Mouse (Mus musculus) cerebellum, postnatal 36 days (tissue): ENCODE measurements around the gene Uggt1.
A peak's percentile ranks its signal among the peaks of the same experiment; 100 is the strongest.

Experiments
- DNase-seq, 2 experiments: peaks; one replicate each; pipeline ENCODE4 v3.0.0; 2021 to 2022; ENCODE audit warnings: mixed read lengths in 2 of 2

Uggt1 gene

GRCm38 (mm10) chr1:36162687-36163086 lies 81.8 kb downstream of the Uggt1 start:
- no peak for DNase-seq

- no peak for DNase-seq
These were observed 83.3 kb downstream of the Uggt1 start for GRCm38 (mm10) chr1:36161208-36161607.

GRCm38 (mm10) chr1:36160246-36160645 lies 84.3 kb downstream of the Uggt1 start:
- DNase-seq, result no peak

GRCm38 (mm10) chr1:36149411-36149810 lies 95.1 kb downstream of the Uggt1 start:
- peak; percentile 32 to 35 for DNase-seq

GRCm38 (mm10) chr1:36148809-36149208 lies 95.7 kb downstream of the Uggt1 start:
- no peak for DNase-seq

- peak; percentile 26 to 57 for DNase-seq
These were observed 99.5 kb downstream of the Uggt1 start for GRCm38 (mm10) chr1:36145050-36145449.

GRCm38 (mm10) chr1:36140311-36140710 lies 104.2 kb downstream of the Uggt1 start:
- DNase-seq, result no peak

- DNase-seq, result peak; percentile 71 to 78
These were observed 109.9 kb downstream of the Uggt1 start for GRCm38 (mm10) chr1:36134584-36134983.

- DNase-seq, result no peak
These were observed 110.9 kb downstream of the Uggt1 start for GRCm38 (mm10) chr1:36133647-36134046.

GRCm38 (mm10) chr1:36133041-36133440 lies 111.5 kb downstream of the Uggt1 start:
- no peak for DNase-seq

- no peak for DNase-seq
These were observed 112.3 kb downstream of the Uggt1 start for GRCm38 (mm10) chr1:36132211-36132610.

- no peak for DNase-seq
These were observed 112.8 kb downstream of the Uggt1 start for GRCm38 (mm10) chr1:36131766-36132165.

- no peak for DNase-seq
These were observed 113.4 kb downstream of the Uggt1 start for GRCm38 (mm10) chr1:36131154-36131553.

GRCm38 (mm10) chr1:36130307-36131035 lies 114.0 kb downstream of the Uggt1 start:
- DNase-seq, result no peak

- DNase-seq, result no peak
These were observed 114.6 kb downstream of the Uggt1 start for GRCm38 (mm10) chr1:36129881-36130280.

GRCm38 (mm10) chr1:36129126-36129525 lies 115.4 kb downstream of the Uggt1 start:
- DNase-seq, result no peak

GRCm38 (mm10) chr1:36125076-36125475 lies 119.4 kb downstream of the Uggt1 start:
- DNase-seq, result no peak

GRCm38 (mm10) chr1:36121172-36121571 lies 123.3 kb downstream of the Uggt1 start:
- no peak for DNase-seq

GRCm38 (mm10) chr1:36119426-36119825 lies 125.1 kb downstream of the Uggt1 start:
- DNase-seq, result no peak

- no peak for DNase-seq
These were observed 125.6 kb downstream of the Uggt1 start for GRCm38 (mm10) chr1:36118958-36119357.

GRCm38 (mm10) chr1:36118061-36118685 lies 126.3 kb downstream of the Uggt1 start:
- DNase-seq, result no peak

GRCm38 (mm10) chr1:36116488-36116887 lies 128.0 kb downstream of the Uggt1 start:
- no peak for DNase-seq

GRCm38 (mm10) chr1:36114844-36115243 lies 129.7 kb downstream of the Uggt1 start:
- DNase-seq, result no peak

GRCm38 (mm10) chr1:36113670-36114069 lies 130.8 kb downstream of the Uggt1 start:
- DNase-seq, result no peak

- DNase-seq, result no peak
These were observed 131.9 kb downstream of the Uggt1 start for GRCm38 (mm10) chr1:36112665-36113064.
